In genomic region chr19:16439278-16439677, GRCm38 (mm10) we compare ENCODE assay signal across 10 mouse cellular contexts. TPM values are rescaled to one million over a fixed set of nuclear protein-coding genes. Genes with fewer than 3 reads are reported as not detected.
DNase-seq lines count a peak whose midpoint lies in the region; ATAC-seq and TF ChIP-seq lines count a peak whose summit lies in the region.
"Had no signal": no experiment of that assay in that cellular context is flagged by ENCODE, and none has a peak within 500 bp of the region (broad histone marks: within the 10 kb centered on the region; RNA-seq: fewer than 3 reads in every experiment).

No protein-coding gene starts in this region.

- H3K27me3 ChIP-seq in liver, postnatal 0 days (ENCODE audit: insufficient read depth, low read length), result peaks cover 14% of the 10 kb centered on the region; the same call in 1 of the 2 replicates
- peaks cover 15% of the 10 kb centered on the region for H3K27me3 ChIP-seq in liver, embryonic 11.5 days (replicated peaks; ENCODE audit: control insufficient read depth, insufficient read depth, low read length)

- H3K9me3 ChIP-seq in liver, postnatal 0 days (ENCODE audit: low read length), result no peaks in the 10 kb centered on the region
- no peaks in the 10 kb centered on the region for H3K9me3 ChIP-seq in liver, embryonic 11.5 days (ENCODE audit: control insufficient read depth, low read length)
- H3K9me3 ChIP-seq: megakaryocyte, embryonic 14.5 days had no signal

- no peak overlapping the region for H3K4me3 ChIP-seq in liver, postnatal 0 days (ENCODE audit: low read depth, low read length)
- H3K4me3 ChIP-seq in liver, embryonic 11.5 days (ENCODE audit: low read depth, low read length), result no peak overlapping the region
- H3K4me3 ChIP-seq: megakaryocyte, embryonic 14.5 days had no signal

- H3K4me2 ChIP-seq in liver, postnatal 0 days (ENCODE audit: low read depth, low read length), result no peak overlapping the region
- no peak overlapping the region for H3K4me2 ChIP-seq in liver, embryonic 11.5 days

- DNase-seq in liver, postnatal 0 days, result peak; percentile 21
- DNase-seq in liver, embryonic 11.5 days (ENCODE audit: low spot score), result no peak
- peak; percentile 72 for DNase-seq in adrenal gland, postnatal 10 days
- peak; percentile 78 for DNase-seq in kidney, adult 9 months
- DNase-seq in skeletal muscle tissue, adult 2 months (ENCODE audit: low read depth, low spot score), result peak; percentile 16
- no peak for DNase-seq in right cerebral cortex, postnatal 10 days (ENCODE audit: low spot score in 2 of 2)
- DNase-seq in urinary bladder, adult 2 months (ENCODE audit: low spot score), result no peak
- no peak for DNase-seq in frontal cortex, postnatal 10 days (ENCODE audit: low spot score in 2 of 2)
- DNase-seq: cerebellum, adult 18-20 months had no signal

- WGBS in liver, postnatal 0 days (ENCODE audit: insufficient replicate concordance), result 57% methylated on average over 4 of the region's 4 CpGs
- 62% methylated on average over 4 of the region's 4 CpGs for WGBS in liver, embryonic 11.5 days

- TF ChIP-seq EP300 in liver, postnatal 0 days (IDR thresholded peaks at IDR 0.05; ENCODE audit: low read depth), result no peak

- H3K4me1 ChIP-seq in liver, postnatal 0 days (ENCODE audit: insufficient read depth), result peaks cover 19% of the 10 kb centered on the region
- peaks cover 21% of the 10 kb centered on the region for H3K4me1 ChIP-seq in liver, embryonic 11.5 days (replicated peaks; ENCODE audit: control insufficient read depth, insufficient read depth, low read length)

- no peak overlapping the region for H3K27ac ChIP-seq in liver, postnatal 0 days (ENCODE audit: low read depth)
- H3K27ac ChIP-seq in liver, embryonic 11.5 days (ENCODE audit: low read depth, low read length), result no peak overlapping the region

- ATAC-seq in liver, postnatal 0 days, result no peak
- ATAC-seq in liver, embryonic 11.5 days (replicated peaks; ENCODE audit: low FRiP score), result no peak

- no peak overlapping the region for H3K9ac ChIP-seq in liver, postnatal 0 days (replicated peaks)
- H3K9ac ChIP-seq in liver, embryonic 11.5 days (ENCODE audit: low read depth, low read length), result no peak overlapping the region

- TF ChIP-seq CTCF in liver, postnatal 0 days (IDR thresholded peaks at IDR 0.05; ENCODE audit: low read depth), result no peak

- H3K36me3 ChIP-seq in liver, postnatal 0 days (replicated peaks; ENCODE audit: insufficient read depth, low read length), result no peaks in the 10 kb centered on the region
- H3K36me3 ChIP-seq in liver, embryonic 11.5 days (ENCODE audit: control insufficient read depth, insufficient read depth, low read length), result no peaks in the 10 kb centered on the region

RNA-seq across cellular contexts. Expression of gene Gna14, which starts 3.7 kb away (rescaled TPM):
- polyA plus RNA-seq in liver, postnatal 0 days (2015; fragmentation: Nextera tagmentation; extraction: Ambion mirVana), result 0.57 and 0.79 TPM in 2 replicates
- 4.0 and 4.2 TPM in 2 replicates for polyA plus RNA-seq in liver, embryonic 11.5 days (2014; fragmentation: Nextera tagmentation; extraction: Ambion mirVana)
- total RNA-seq in adrenal gland, postnatal 10 days (2021), result 10 to 100 TPM; 17.6 to 29.1 TPM
- 3.4 and 3.7 TPM in 2 replicates for polyA plus RNA-seq in urinary bladder, adult 2 months (2012; rRNA removed)

Comparison
In these comparisons a context has a peak if more than half of its experiments do, and no peak if none do; other contexts are left out.
1. DNase-seq: peak in liver, postnatal 0 days (single experiment), adrenal gland, postnatal 10 days (single experiment), kidney, adult 9 months (single experiment) and skeletal muscle tissue, adult 2 months (single experiment); none in liver, embryonic 11.5 days (single experiment), right cerebral cortex, postnatal 10 days (0 of 2), urinary bladder, adult 2 months (single experiment) and frontal cortex, postnatal 10 days (0 of 2).